Mouse (Mus musculus) gastrocnemius, adult 18-20 months (tissue): ENCODE results near the gene Xpnpep2. TPM values are rescaled to one million over a fixed set of nuclear protein-coding genes. Genes with fewer than 3 reads are reported as not detected.

Experiments
- DNase-seq: peaks from one replicate; pipeline ENCODE4 v3.0.0; 2021; ENCODE audit warnings: low spot score
- total RNA-seq, 2 experiments: library from RNA; stranded (reverse); gene quantifications; 2 replicates each; pipeline ENCODE4 v1.2.3; 2021

Gene Xpnpep2
- total RNA-seq, 2 experiments from 2014 or later, result 0.31 to 0.82 TPM

GRCm38 (mm10) chrX:48158229-48158919 is 49.8 kb downstream of the Xpnpep2 start:
- no peak for DNase-seq

DNA sequence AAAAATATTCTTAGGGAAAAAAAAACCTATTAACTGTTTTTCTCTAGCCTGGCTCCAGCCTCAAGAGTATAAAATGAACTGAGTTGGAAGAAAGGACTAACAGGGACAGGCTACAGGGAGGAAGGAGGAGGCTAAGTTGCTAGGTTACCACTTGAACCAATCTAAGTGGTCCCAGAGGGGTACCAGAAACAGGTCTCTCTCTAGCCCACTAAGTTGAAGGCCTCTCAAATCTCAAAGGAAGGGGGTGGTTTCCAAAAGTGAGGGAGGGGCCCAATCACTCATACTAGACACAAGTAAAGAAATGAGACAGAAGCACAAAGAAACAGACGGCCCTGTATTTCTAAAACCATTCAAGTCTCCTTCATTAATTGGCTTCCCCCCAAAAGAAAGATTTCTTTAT is 61.4 kb downstream of the Xpnpep2 start:
- no peak for DNase-seq

DNA sequence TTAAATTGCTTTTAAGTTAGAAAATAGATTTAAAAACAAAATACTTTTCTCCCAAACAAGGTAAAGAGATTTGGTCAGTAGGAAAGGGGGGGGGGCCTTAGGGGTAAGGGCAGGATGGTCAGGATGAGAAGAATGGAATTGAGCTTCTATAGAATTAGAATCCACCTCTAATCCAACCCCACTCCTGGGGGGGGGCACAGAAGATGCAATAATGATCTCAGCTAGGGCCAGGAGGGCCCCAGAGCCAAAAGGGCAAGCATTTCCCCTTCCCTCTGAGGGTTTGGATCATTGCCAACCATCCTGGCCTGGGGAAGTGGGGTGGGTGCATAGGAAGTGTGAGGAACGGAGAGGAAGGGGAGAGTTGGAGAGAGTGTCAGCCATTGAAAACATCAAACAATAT is 61.8 kb downstream of the Xpnpep2 start:
- DNase-seq, result no peak

DNA sequence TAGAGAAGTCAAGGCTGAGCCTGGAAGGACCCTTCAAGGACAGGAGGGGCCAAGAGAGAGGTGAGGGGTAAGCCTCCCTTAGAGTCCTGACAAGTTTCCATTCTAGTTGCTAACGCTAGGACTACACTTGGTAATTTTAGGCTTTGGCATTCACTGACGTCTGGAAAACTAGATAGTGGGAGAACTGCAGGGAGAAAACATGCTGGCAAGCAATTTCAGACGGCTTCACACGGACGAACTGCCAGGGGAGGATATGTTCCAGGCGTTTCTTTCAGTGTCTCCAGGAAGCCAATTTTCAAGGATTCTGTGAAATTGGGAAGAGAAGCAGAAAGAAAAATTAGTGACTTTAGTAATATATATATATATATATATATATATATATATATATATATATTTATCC is 73.3 kb downstream of the Xpnpep2 start:
- no peak for DNase-seq

DNA sequence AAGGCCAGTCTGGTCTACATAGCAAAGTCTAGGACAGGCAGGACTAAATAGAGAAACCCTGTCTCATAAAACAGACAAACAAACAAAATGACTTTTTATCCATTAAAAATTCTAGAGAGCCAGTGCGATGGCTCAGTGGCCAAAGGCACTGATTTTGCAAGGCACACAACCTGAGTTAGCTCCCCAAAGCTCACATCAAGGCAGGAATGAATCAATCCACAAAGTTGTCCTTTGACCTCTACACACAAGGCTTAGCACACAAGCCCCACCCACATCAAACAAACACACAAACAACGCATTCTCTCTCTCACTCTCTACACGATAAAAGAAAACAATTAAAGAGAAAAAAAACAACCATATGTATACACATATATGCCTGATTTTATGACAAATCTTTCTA is 76.2 kb downstream of the Xpnpep2 start:
- DNase-seq, result no peak

Other genes with a start within 250 kb of the Xpnpep2 start
- 1 to 10 TPM; 3.9 to 4.8 TPM for gene Smarca1, start 215.8 kb upstream of the Xpnpep2 start, total RNA-seq
- 10 to 100 TPM; 11.3 to 12.0 TPM for gene Ocrl, start 196.3 kb upstream of the Xpnpep2 start, total RNA-seq
- gene Apln, start 73.9 kb upstream of the Xpnpep2 start, total RNA-seq, result under 1 TPM; 0.59 to 0.85 TPM
- under 1 TPM; 0.11 to 0.31 TPM for gene Sash3, start 37.7 kb downstream of the Xpnpep2 start, total RNA-seq
- 1 to 10 TPM; 7.9 to 8.8 TPM for gene Zdhhc9, start 100.2 kb downstream of the Xpnpep2 start, total RNA-seq
- 10 to 100 TPM; 12.6 to 13.6 TPM for gene Utp14a, start 148.1 kb downstream of the Xpnpep2 start, total RNA-seq
- 1 to 10 TPM; 5.8 to 7.5 TPM for gene Bcorl1, start 232.6 kb downstream of the Xpnpep2 start, total RNA-seq